Mouse (Mus musculus): ENCODE results near the gene Tfap2e. TPM values are rescaled to one million over a fixed set of nuclear protein-coding genes. Genes with fewer than 3 reads are reported as not detected.

The Tfap2e gene
- polyA plus RNA-seq, 1 experiment from 2014 or later = not detected

DNA sequence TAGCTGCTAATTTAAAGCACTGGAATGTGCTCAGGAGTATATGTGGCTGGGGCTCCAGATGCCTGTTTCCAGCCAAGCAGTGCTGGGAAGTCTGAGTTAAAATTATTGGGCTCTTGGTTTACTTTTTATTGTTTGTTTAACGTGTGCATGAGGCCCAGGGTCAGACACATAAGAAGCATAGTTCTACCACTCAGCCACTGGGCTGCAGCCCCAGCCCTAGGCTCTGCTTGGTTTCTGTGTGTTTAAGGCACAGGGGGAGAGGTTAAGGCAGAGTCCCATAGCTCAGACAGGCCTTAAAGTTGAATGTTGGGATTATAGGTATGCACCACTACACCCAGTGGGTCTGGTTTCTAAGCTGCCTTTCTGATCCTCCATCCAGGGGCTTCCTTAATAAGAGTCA is 39.1 kb upstream of the Tfap2e start:
- DNase-seq (ENCODE audit: low spot score) (no peak), ATAC-seq (no peak)
- H3K36me3 ChIP-seq (ENCODE audit: insufficient read depth, low read length) = no peaks in the 10 kb centered on the region
- no peak for TF ChIP-seq CTCF (IDR thresholded peaks at IDR 0.05)
- no peak for TF ChIP-seq EP300 (IDR thresholded peaks at IDR 0.05)
- H3K9ac ChIP-seq (replicated peaks; ENCODE audit: low read depth) = no peak overlapping the region
- H3K9me3 ChIP-seq (ENCODE audit: low read length) = no peaks in the 10 kb centered on the region
- H3K27me3 ChIP-seq (replicated peaks; ENCODE audit: insufficient read depth, low read length) = no peaks in the 10 kb centered on the region
- H3K27ac ChIP-seq (ENCODE audit: low read length) = no peak overlapping the region
- 37% methylated on average over 1 of the region's 1 CpGs for WGBS
- H3K4me1 ChIP-seq (ENCODE audit: insufficient read depth, low read depth, low read length) = no peaks in the 10 kb centered on the region
- H3K4me2 ChIP-seq (replicated peaks; ENCODE audit: low read depth, low read length) = no peak overlapping the region
- H3K4me3 ChIP-seq (ENCODE audit: low read depth, low read length) = no peak overlapping the region

GRCm38 (mm10) chr4:126773871-126774270 is 37.8 kb upstream of the Tfap2e start:
- no peaks in the 10 kb centered on the region for H3K27me3 ChIP-seq (replicated peaks; ENCODE audit: insufficient read depth, low read length)
- no peak overlapping the region for H3K4me3 ChIP-seq (ENCODE audit: low read depth, low read length)
- WGBS = 88% methylated on average over 6 of the region's 6 CpGs
- no peaks in the 10 kb centered on the region for H3K4me1 ChIP-seq (ENCODE audit: insufficient read depth, low read depth, low read length)
- H3K36me3 ChIP-seq (ENCODE audit: insufficient read depth, low read length) = no peaks in the 10 kb centered on the region
- no peak for DNase-seq (ENCODE audit: low spot score)
- ATAC-seq = no peak
- no peak overlapping the region for H3K4me2 ChIP-seq (replicated peaks; ENCODE audit: low read depth, low read length)
- no peak for TF ChIP-seq CTCF (IDR thresholded peaks at IDR 0.05)
- TF ChIP-seq EP300 (IDR thresholded peaks at IDR 0.05) = no peak
- no peaks in the 10 kb centered on the region for H3K9me3 ChIP-seq (ENCODE audit: low read length)
- H3K27ac ChIP-seq (ENCODE audit: low read length) = no peak overlapping the region
- no peak overlapping the region for H3K9ac ChIP-seq (replicated peaks; ENCODE audit: low read depth)

- Histone ChIP-seq H3K9ac (replicated peaks; ENCODE audit: low read depth) (no peak overlapping the region), H3K27me3 (replicated peaks; ENCODE audit: insufficient read depth, low read length) (no peaks in the 10 kb centered on the region), H3K4me3 (ENCODE audit: low read depth, low read length) (no peak overlapping the region), H3K4me2 (replicated peaks; ENCODE audit: low read depth, low read length) (no peak overlapping the region), H3K36me3 (ENCODE audit: insufficient read depth, low read length) (no peaks in the 10 kb centered on the region), H3K4me1 (ENCODE audit: insufficient read depth, low read depth, low read length) (no peaks in the 10 kb centered on the region), H3K9me3 (ENCODE audit: low read length) (no peaks in the 10 kb centered on the region), H3K27ac (ENCODE audit: low read length) (no peak overlapping the region)
- TF ChIP-seq CTCF (IDR thresholded peaks at IDR 0.05) = no peak
- TF ChIP-seq EP300 (IDR thresholded peaks at IDR 0.05) = no peak
- DNase-seq (ENCODE audit: low spot score) = no peak
- no peak for ATAC-seq
- 87% methylated on average over 4 of the region's 4 CpGs for WGBS
Measured at GRCm38 (mm10) chr4:126770831-126771230, 34.8 kb upstream of the Tfap2e start.

DNA sequence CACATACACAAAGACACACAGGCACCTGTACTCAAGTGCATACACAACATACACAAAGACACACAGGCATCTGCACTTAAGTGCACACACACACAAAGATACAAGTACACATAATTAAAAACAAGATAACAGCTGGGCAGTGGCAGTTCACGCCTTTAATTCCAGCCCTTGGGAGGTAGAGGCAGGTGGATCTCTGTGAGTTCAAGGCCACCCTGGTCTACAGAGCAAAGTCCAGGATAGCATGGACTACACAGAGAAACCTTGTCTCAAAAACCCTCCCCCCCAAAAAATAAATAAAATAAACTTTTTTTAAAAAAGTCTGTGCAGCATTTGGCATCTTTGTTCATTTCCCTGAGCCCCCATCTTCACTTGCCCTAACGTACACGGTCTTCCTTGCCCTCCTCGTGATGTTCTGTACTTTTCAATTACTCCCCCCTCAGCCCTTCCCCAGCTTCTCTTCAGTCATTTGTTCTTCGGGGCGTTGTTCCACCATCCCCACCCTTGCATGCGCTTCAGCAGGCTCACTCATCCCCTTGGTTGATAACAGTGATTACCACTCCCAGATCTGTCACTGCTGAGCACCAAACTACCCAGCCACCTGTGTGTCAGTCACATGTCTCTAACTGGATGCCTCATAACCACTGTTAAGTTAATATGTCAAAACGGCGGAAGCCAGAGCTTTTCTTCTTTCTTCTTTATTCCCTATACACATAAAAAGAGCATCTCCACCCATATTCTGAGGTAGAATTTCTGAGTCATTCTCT is 33.9 kb upstream of the Tfap2e start:
- no peak overlapping the region for H3K4me2 ChIP-seq (replicated peaks; ENCODE audit: low read depth, low read length)
- no peak overlapping the region for H3K9ac ChIP-seq (replicated peaks; ENCODE audit: low read depth)
- no peaks in the 10 kb centered on the region for H3K4me1 ChIP-seq (ENCODE audit: insufficient read depth, low read depth, low read length)
- WGBS = 85% methylated on average over 9 of the region's 9 CpGs
- no peaks in the 10 kb centered on the region for H3K27me3 ChIP-seq (replicated peaks; ENCODE audit: insufficient read depth, low read length)
- H3K9me3 ChIP-seq (ENCODE audit: low read length) = no peaks in the 10 kb centered on the region
- ATAC-seq (no peak), DNase-seq (ENCODE audit: low spot score) (no peak)
- no peak overlapping the region for H3K4me3 ChIP-seq (ENCODE audit: low read depth, low read length)
- H3K27ac ChIP-seq (ENCODE audit: low read length) = no peak overlapping the region
- TF ChIP-seq CTCF (IDR thresholded peaks at IDR 0.05) (no peak), EP300 (IDR thresholded peaks at IDR 0.05) (no peak)
- H3K36me3 ChIP-seq (ENCODE audit: insufficient read depth, low read length) = no peaks in the 10 kb centered on the region

- H3K4me3 ChIP-seq (ENCODE audit: low read depth, low read length) = no peak overlapping the region
- ATAC-seq (peak; percentile 66), DNase-seq (ENCODE audit: low spot score) (peak; percentile 34)
- no peaks in the 10 kb centered on the region for H3K9me3 ChIP-seq (ENCODE audit: low read length)
- WGBS = 59% methylated on average over 2 of the region's 2 CpGs
- H3K36me3 ChIP-seq (ENCODE audit: insufficient read depth, low read length) = no peaks in the 10 kb centered on the region
- no peaks in the 10 kb centered on the region; the same call in 1 of the 2 replicates for H3K4me1 ChIP-seq (ENCODE audit: insufficient read depth, low read depth, low read length)
- H3K9ac ChIP-seq (replicated peaks; ENCODE audit: low read depth) = no peak overlapping the region
- H3K27me3 ChIP-seq (replicated peaks; ENCODE audit: insufficient read depth, low read length) = no peaks in the 10 kb centered on the region
- H3K4me2 ChIP-seq (replicated peaks; ENCODE audit: low read depth, low read length) = no peak overlapping the region
- H3K27ac ChIP-seq (ENCODE audit: low read length) = no peak overlapping the region
- no peak for TF ChIP-seq CTCF (IDR thresholded peaks at IDR 0.05)
- no peak for TF ChIP-seq EP300 (IDR thresholded peaks at IDR 0.05)
Measured at GRCm38 (mm10) chr4:126763483-126763882, 27.4 kb upstream of the Tfap2e start.

DNA sequence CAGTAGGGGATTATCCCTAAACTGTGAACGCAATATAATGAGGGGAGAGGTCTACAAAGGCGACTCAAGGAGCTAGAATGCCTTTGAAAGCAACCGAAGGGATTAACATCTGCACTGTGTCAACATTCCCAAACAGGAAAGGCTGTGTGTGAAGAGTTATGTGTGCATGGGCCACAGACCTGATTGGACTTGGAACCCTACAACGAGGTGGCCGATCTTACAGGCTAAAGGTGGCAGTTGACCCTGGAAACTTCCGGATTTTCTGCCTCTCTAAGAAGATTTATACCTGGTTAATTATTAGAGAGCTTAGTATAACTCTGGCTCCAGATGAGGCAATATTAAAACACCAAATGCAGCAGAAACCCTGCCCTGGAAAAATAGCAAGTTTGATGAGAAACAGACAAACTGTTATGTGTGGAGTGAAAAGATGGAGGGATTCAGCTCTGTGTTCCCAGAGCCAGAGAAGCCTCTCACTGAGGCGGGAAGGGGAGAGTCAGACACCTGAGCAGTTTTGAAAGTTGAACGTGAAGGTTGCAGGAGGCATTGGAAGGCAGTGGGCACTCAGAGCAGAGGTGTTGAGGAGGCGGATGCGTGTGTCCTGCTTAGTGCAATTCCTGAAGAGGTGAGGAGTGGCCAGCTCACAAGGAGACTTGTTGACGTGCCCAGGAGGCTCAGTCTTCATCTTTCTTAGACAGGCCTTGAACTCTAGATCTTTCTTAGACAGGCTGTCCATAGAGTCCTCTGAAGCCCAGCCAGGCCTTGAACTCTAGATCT is 26.7 kb upstream of the Tfap2e start:
- Histone ChIP-seq H3K4me2 (replicated peaks; ENCODE audit: low read depth, low read length) (no peak overlapping the region), H3K27me3 (replicated peaks; ENCODE audit: insufficient read depth, low read length) (no peaks in the 10 kb centered on the region), H3K4me3 (ENCODE audit: low read depth, low read length) (no peak overlapping the region), H3K9ac (replicated peaks; ENCODE audit: low read depth) (no peak overlapping the region), H3K36me3 (ENCODE audit: insufficient read depth, low read length) (no peaks in the 10 kb centered on the region), H3K4me1 (ENCODE audit: insufficient read depth, low read depth, low read length) (no peaks in the 10 kb centered on the region; the same call in 1 of the 2 replicates), H3K9me3 (ENCODE audit: low read length) (no peaks in the 10 kb centered on the region), H3K27ac (ENCODE audit: low read length) (no peak overlapping the region)
- TF ChIP-seq EP300 (IDR thresholded peaks at IDR 0.05) (no peak), CTCF (IDR thresholded peaks at IDR 0.05) (no peak)
- DNase-seq (ENCODE audit: low spot score) (no peak), ATAC-seq (0 out of 2 replicates have a peak, but pooled peaks have one; percentile 4)
- 59% methylated on average over 11 of the region's 11 CpGs for WGBS
